Mouse (Mus musculus) gastrocnemius, postnatal 10 days (tissue): ENCODE measurements around the gene Cdc42bpa. TPM values are rescaled to one million over a fixed set of nuclear protein-coding genes. Genes with fewer than 3 reads are reported as not detected.
"Not testable (repeated sequence)": the region's sequence is repeated elsewhere in the genome, so short reads cannot be mapped to it uniquely, and the experiment has no call there.

Experiments used
- DNase-seq: peaks from one replicate; pipeline ENCODE4 v3.0.0; 2021; ENCODE audit warnings: mixed read lengths
- total RNA-seq, 2 experiments: library from RNA; stranded (reverse); gene quantifications; 2 replicates each; pipeline ENCODE4 v1.2.3; 2021

Cdc42bpa gene
- total RNA-seq, 2 experiments from 2014 or later, result 34.9 to 43.3 TPM

GRCm38 (mm10) chr1:179960882-179961698 is 818 bp downstream of the Cdc42bpa start:
- DNase-seq, result no peak

GRCm38 (mm10) chr1:179961777-179962176 is 1.5 kb downstream of the Cdc42bpa start:
- DNase-seq, result no peak

- DNase-seq, result no peak
Observed at GRCm38 (mm10) chr1:179969776-179970428, 9.6 kb downstream of the Cdc42bpa start.

- DNase-seq, result no peak
Observed at GRCm38 (mm10) chr1:179975021-179975420, 14.7 kb downstream of the Cdc42bpa start.

- no peak for DNase-seq
Observed at GRCm38 (mm10) chr1:179975645-179976275, 15.5 kb downstream of the Cdc42bpa start.

- DNase-seq, result no peak
Observed at GRCm38 (mm10) chr1:179977437-179977836, 17.2 kb downstream of the Cdc42bpa start.

GRCm38 (mm10) chr1:179978742-179979141 is 18.5 kb downstream of the Cdc42bpa start:
- no peak for DNase-seq

GRCm38 (mm10) chr1:179981680-179982079 is 21.4 kb downstream of the Cdc42bpa start:
- no peak for DNase-seq

- no peak for DNase-seq
Observed at GRCm38 (mm10) chr1:179982183-179982582, 21.9 kb downstream of the Cdc42bpa start.

- no peak for DNase-seq
Observed at GRCm38 (mm10) chr1:179982933-179983332, 22.7 kb downstream of the Cdc42bpa start.

- DNase-seq, result no peak
Observed at GRCm38 (mm10) chr1:179984171-179984570, 23.9 kb downstream of the Cdc42bpa start.

GRCm38 (mm10) chr1:179991660-179992235 is 31.5 kb downstream of the Cdc42bpa start:
- DNase-seq, result no peak

- DNase-seq, result no peak
Observed at GRCm38 (mm10) chr1:179992255-179992654, 32.0 kb downstream of the Cdc42bpa start.

GRCm38 (mm10) chr1:180008057-180008456 is 47.8 kb downstream of the Cdc42bpa start:
- DNase-seq, result no peak

- DNase-seq, result no peak
Observed at GRCm38 (mm10) chr1:180013479-180013878, 53.2 kb downstream of the Cdc42bpa start.

- DNase-seq, result no peak
Observed at GRCm38 (mm10) chr1:180018218-180018617, 57.9 kb downstream of the Cdc42bpa start.

- DNase-seq, result no peak
Observed at GRCm38 (mm10) chr1:180021463-180022296, 61.4 kb downstream of the Cdc42bpa start.

GRCm38 (mm10) chr1:180023512-180023911 is 63.2 kb downstream of the Cdc42bpa start:
- no peak for DNase-seq

GRCm38 (mm10) chr1:180029863-180030262 is 69.6 kb downstream of the Cdc42bpa start:
- not testable (repeated sequence) for DNase-seq

GRCm38 (mm10) chr1:180030631-180031365 is 70.5 kb downstream of the Cdc42bpa start:
- no peak for DNase-seq
